Mouse (Mus musculus) hindbrain, embryonic 14.5 days (tissue): Measurements from ENCODE around the gene Prr36. TPM values are rescaled to one million over a fixed set of nuclear protein-coding genes. Genes with fewer than 3 reads are reported as not detected.

Experiments
- ATAC-seq: fragments of 200-750 bp; cut with Nextera tagmentation; 2 replicates; pipeline ENCODE4 v1.8.0; 2017; ENCODE audit warnings: moderate number of reproducible peaks, mild to moderate bottlenecking, moderate TSS enrichment, moderate library complexity; ENCODE audit not compliant: low FRiP score
- DNase-seq: peaks from one replicate; pipeline ENCODE4 v3.0.0-alpha.2; 2015; ENCODE audit warnings: low spot score
- H3K27ac ChIP-seq: fragments of 300-500 bp; sonication (generic); 2 replicates; pipeline ENCODE4 v1.5.1; 2014; ENCODE audit warnings: mild to moderate bottlenecking, moderate library complexity
- H3K27me3 ChIP-seq: fragments of 300-500 bp; sonication (generic); 2 replicates; pipeline ENCODE4 v1.6.1; 2014; ENCODE audit warnings: mild to moderate bottlenecking, low read length, mixed read lengths; ENCODE audit not compliant: control insufficient read depth, insufficient read depth
- H3K36me3 ChIP-seq: fragments of 300-500 bp; sonication (generic); replicated peaks from 2 replicates; pipeline ENCODE4 v1.6.1; 2014; ENCODE audit not compliant: control insufficient read depth, insufficient read depth
- H3K4me1 ChIP-seq: fragments of 300-500 bp; sonication (generic); replicated peaks from 2 replicates; pipeline ENCODE4 v1.6.1; 2014; ENCODE audit warnings: antibody characterized with exemption, low read length, mixed read lengths; ENCODE audit not compliant: control insufficient read depth, insufficient read depth
- H3K4me2 ChIP-seq: fragments of 300-500 bp; sonication (generic); replicated peaks from 2 replicates; pipeline ENCODE4 v1.6.1; 2014; ENCODE audit warnings: mild to moderate bottlenecking, moderate library complexity
- H3K4me3 ChIP-seq: fragments of 300-500 bp; sonication (generic); replicated peaks from 2 replicates; pipeline ENCODE4 v1.5.1; 2014; ENCODE audit warnings: mild to moderate bottlenecking, low read length
- H3K9ac ChIP-seq: fragments of 300-500 bp; sonication (generic); 2 replicates; pipeline ENCODE4 v1.6.1; 2014
- H3K9me3 ChIP-seq: fragments of 300-500 bp; sonication (generic); 2 replicates; pipeline ENCODE4 v1.6.1; 2016; ENCODE audit warnings: low read length; ENCODE audit not compliant: control insufficient read depth
- WGBS: fragments of 180-500 bp; shearing (Covaris S2); extraction: QIAGEN DNeasy Blood & Tissue Kit; methylation state at CpG from one replicate; pipeline ENCODE4 v1.1.7; 2014; 5-methylcytosine and 5-hydroxymethylcytosine counted together
- polyA plus RNA-seq: library from polyadenylated mRNA; unstranded; fragments of >200 nt; fragmentation: Nextera tagmentation; extraction: Ambion mirVana; gene quantifications from 2 replicates; pipeline ENCODE4 v1.2.1, GENCODE M21; 2014

Prr36 gene
- 58.8 and 60.8 TPM in 2 replicates for polyA plus RNA-seq

DNA sequence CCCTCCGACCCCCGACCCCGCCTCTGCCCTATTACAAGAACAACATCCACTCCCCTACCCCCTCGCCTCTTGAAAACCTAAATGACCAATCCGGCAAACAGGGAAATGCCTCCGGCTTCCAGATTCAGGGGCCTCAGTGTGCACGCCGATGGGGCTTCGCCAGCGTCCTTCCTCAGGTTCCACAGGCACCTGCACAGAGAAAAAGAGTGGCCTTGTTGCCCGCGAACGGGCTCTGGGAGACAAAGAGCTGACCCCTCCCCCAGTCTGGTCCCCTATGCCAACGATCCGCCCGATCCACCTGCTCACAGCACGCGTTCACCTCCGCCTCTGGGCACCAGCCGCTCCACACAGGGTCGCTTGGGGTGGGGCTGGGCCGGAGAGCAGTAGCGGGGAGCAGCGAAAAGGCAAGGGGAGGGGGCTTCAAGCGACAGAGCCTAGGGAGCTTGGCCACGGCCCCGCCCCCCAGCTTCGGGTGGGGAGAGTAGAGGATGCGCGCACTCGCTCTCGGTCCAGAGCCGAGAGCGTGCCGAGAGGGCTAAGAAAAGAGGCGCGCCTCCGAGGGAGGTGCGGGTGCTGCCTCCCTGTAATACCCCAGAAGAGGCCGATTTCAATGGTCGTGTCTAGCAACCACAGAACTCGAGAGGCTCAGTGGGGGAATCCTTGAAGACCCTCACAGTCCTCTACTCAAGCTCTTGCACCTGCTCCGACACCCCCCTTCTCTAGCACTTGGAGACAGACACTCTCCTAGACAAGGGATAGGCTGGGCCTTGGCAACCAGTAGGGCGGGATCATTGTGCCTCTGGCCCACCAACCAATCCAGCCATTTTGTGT lies at the start of gene Prr36:
TSS of gene Prr36 (minus strand) at position 669 of the 831 bp plus-strand sequence.
- peak within 1 kb of the TSS; percentile 81 for H3K4me3 ChIP-seq
- H3K27ac ChIP-seq = peak within 1 kb of the TSS; percentile 98
- peak within 1 kb of the TSS; percentile 95 for H3K9ac ChIP-seq
- no peaks in the 10 kb centered on the region for H3K9me3 ChIP-seq
- under 1% methylated on average over 44 of the region's 44 CpGs for WGBS
- H3K4me1 ChIP-seq = peaks cover 35% of the 10 kb centered on the region
- H3K27me3 ChIP-seq = no peaks in the 10 kb centered on the region
- DNase-seq (peak; percentile 85), ATAC-seq (peak; percentile 91)
- H3K36me3 ChIP-seq = peaks cover 18% of the 10 kb centered on the region
- H3K4me2 ChIP-seq = peak within 1 kb of the TSS; percentile 97

DNA sequence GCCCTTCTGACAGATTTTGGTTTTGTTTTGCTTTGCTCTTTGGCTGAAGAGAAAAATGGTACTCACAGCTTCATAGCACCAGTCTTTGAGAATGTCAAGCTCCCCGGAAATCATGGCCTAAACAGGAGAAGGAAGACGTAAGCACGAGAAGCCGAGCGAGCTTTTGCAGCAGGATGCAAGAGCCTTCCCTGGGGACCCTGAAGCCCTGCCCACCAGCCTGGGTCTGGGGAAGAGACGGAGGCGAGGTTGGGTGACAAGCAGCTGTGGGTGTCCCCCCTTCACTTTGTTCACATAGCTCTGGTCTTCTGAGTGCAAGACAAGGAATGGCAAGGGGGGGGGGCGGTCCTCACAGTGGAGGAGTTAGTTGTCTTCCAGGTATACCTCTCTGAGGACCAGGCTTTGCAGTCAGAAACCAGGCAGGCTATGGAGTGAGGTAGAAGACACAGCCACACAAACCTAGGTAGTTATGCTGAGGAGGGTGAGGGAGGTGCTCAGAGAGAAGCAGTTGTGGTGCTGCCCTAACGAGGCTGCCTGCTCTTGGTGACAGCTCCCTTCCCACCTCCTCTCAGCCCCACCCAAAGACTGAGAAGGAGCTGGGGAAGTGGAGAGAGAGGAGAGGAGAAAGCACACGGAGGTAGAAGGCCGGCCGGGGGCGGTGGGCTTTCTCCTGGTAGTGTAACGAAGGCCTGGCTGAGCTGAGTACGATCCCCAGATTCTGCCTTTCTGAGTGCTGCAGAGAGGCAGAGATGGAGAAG lies 48.1 kb upstream of the Prr36 start:
- ATAC-seq = no peak
- Histone ChIP-seq H3K36me3 (peaks cover 98% of the 10 kb centered on the region), H3K9ac (no peak overlapping the region), H3K4me3 (no peak overlapping the region), H3K27ac (no peak overlapping the region), H3K4me1 (no peaks in the 10 kb centered on the region), H3K9me3 (no peaks in the 10 kb centered on the region), H3K4me2 (no peak overlapping the region), H3K27me3 (no peaks in the 10 kb centered on the region)
- no peak for DNase-seq
- 95% methylated on average over 15 of the region's 15 CpGs for WGBS

DNA sequence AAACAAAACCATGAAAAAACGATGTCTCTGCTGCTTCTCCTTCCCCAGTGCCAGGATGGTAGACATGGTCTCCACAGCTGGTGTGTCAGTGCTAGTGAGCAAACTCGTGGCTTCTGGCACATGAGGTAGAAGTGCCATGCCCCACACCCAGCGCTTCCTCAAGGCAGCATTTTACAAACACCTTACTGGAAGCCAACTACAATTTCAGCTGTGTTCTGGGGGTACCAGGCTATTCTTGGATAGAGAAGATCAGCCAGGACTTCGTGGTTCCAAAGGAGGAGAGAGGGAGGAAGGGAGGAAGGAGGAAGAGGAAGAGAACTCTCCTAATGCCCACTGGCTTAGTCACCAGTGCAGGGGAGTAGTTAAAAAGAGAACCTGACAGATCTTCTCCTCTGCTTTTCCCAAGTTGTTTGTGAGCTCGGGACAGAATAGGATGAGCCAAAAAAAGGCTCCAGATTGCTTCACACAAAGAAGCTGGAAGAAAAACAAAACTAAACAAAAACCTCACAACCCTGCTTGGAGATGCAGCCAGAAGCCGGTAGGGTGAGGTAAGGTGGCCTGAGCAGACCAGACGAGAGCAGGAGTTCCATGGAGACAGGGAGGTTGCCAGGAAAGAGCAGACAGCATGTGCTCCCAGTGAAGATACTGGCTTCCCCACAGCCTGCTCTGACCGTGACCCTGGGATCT lies 46.0 kb upstream of the Prr36 start:
- H3K9ac ChIP-seq = no peak overlapping the region
- H3K9me3 ChIP-seq = no peaks in the 10 kb centered on the region
- no peak overlapping the region for H3K4me2 ChIP-seq
- peaks cover 84% of the 10 kb centered on the region for H3K36me3 ChIP-seq
- 91% methylated on average over 8 of the region's 8 CpGs for WGBS
- ATAC-seq (no peak), DNase-seq (no peak)
- H3K4me1 ChIP-seq = no peaks in the 10 kb centered on the region; the same call in 1 of the 2 replicates
- H3K4me3 ChIP-seq = no peak overlapping the region
- H3K27ac ChIP-seq = no peak overlapping the region
- no peaks in the 10 kb centered on the region for H3K27me3 ChIP-seq

DNA sequence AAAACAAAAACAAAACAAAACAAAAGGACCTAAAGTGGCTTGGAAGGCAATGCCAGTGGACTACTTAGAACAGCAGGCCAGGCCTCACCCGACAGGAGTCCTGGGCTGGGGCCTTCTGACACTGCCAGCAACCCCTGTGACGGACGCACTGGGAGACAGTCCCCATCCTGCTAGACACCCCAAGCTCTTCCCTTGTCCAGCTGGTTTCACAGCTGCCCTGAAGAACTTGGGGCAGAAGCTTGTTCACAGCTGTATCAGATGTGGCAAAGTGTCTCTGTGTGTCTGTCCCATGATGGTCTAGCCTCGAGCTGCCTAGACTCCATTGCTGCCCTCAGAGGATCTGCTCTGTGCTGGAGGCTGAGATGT lies 42.5 kb upstream of the Prr36 start:
- Histone ChIP-seq H3K9ac (peak overlapping the region; percentile 75), H3K27ac (peak overlapping the region; percentile 88), H3K27me3 (no peaks in the 10 kb centered on the region), H3K4me3 (peak overlapping the region; percentile 53; the same call in 1 of the 2 replicates), H3K4me1 (peaks cover 16% of the 10 kb centered on the region), H3K9me3 (no peaks in the 10 kb centered on the region), H3K36me3 (peaks cover 73% of the 10 kb centered on the region), H3K4me2 (peak overlapping the region; percentile 61)
- DNase-seq (no peak), ATAC-seq (no peak)
- 91% methylated on average over 4 of the region's 4 CpGs for WGBS

DNA sequence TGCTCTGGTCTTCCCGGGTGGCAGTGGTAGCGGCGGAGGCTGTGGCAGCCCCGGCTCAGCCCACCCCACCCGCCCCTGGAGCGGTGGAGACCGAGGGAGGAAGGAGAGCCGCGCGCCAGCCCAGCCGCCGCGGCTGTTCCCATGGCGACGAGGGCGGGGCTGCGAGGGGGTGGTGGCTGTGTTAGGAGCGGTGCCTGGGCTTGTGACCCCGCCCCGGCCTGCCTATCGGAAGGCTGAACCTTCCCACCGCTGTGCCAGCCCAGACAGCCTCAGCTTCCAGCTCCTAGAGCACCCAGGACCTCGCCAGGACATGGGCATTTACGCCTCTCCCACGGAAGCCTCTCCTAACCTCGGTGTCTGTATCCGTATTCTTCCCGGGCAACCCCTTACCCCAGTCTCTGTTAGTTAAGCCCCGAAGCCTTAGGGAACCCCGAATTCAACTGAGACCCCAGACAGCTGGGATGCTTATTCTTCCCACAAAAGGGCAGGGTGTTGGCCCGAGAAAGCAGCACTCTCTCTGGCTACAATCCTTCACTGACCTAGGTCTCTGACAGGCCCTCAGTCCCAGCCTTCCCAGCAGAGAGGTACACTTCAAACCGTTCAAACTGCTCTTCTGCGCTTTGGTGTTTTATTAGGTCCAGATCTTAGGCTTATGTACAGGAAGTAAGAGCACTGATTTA lies 42.0 kb upstream of the Prr36 start, which contains the start of gene Ctxn1:
TSS of gene Ctxn1 (minus strand) at position 150 of the 680 bp plus-strand sequence.
- peaks cover 19% of the 10 kb centered on the region for H3K4me1 ChIP-seq
- H3K4me3 ChIP-seq = peak within 1 kb of the TSS; percentile 53
- no peaks in the 10 kb centered on the region for H3K27me3 ChIP-seq
- H3K9ac ChIP-seq = peak within 1 kb of the TSS; percentile 75
- ATAC-seq = peak; percentile 88
- DNase-seq = peak; percentile 91
- H3K36me3 ChIP-seq = peaks cover 74% of the 10 kb centered on the region
- peak within 1 kb of the TSS; percentile 88 for H3K27ac ChIP-seq
- H3K4me2 ChIP-seq = peak within 1 kb of the TSS; percentile 61
- WGBS = 7% methylated on average over 28 of the region's 33 CpGs
- H3K9me3 ChIP-seq = no peaks in the 10 kb centered on the region

DNA sequence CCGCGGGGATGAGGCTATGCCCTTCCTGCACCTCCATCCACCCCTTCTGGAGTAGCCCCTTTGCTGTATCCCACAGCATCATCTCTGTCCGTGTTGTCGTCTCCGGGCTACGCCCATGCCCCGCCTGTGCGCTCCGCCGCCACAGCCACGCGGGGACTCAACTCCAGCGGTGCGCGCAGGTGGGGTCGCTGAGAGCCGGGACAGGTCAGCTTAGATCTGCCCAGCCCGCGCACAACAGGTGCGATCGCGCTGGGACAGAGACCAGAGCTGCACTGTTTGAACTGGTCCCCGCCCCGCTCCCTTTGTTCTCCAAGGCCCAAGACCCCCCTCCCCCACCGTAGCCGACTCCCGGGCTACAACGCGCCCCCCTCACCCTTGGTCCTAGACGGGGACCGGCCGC lies 41.4 kb upstream of the Prr36 start:
- Histone ChIP-seq H3K4me3 (peak overlapping the region; percentile 53), H3K4me2 (peak overlapping the region; percentile 61), H3K9ac (peak overlapping the region; percentile 75), H3K9me3 (no peaks in the 10 kb centered on the region), H3K36me3 (peaks cover 68% of the 10 kb centered on the region), H3K4me1 (peaks cover 25% of the 10 kb centered on the region), H3K27me3 (no peaks in the 10 kb centered on the region), H3K27ac (peak overlapping the region; percentile 88)
- ATAC-seq (peak; percentile 76), DNase-seq (no peak)
- WGBS = under 1% methylated on average over 32 of the region's 32 CpGs

DNA sequence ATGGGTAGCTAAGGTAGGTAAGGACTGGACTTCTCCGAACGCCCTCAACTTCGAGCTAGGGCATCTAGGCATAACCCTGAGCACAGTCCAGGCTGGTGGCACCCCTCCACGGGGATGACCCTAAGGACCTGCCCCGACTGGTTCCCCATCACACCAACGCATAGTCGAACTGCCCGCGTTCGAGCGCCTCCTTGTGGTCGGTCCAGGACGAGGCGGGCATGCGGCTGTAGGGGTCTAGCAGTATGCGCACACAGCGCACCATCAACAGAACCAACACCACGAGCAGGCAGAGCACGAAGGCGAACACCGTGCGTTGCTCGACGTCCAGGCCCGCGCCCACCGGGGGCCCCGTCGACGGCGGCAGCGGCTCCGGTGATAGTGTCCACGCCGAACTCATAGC lies 41.0 kb upstream of the Prr36 start:
- H3K9ac ChIP-seq = peak overlapping the region; percentile 75
- peak overlapping the region; percentile 88 for H3K27ac ChIP-seq
- H3K4me2 ChIP-seq = peak overlapping the region; percentile 61
- no peaks in the 10 kb centered on the region for H3K27me3 ChIP-seq
- no peaks in the 10 kb centered on the region for H3K9me3 ChIP-seq
- DNase-seq (peak; percentile 89), ATAC-seq (peak; percentile 60)
- peak overlapping the region; percentile 53 for H3K4me3 ChIP-seq
- peaks cover 27% of the 10 kb centered on the region for H3K4me1 ChIP-seq
- peaks cover 64% of the 10 kb centered on the region for H3K36me3 ChIP-seq
- WGBS = 2% methylated on average over 35 of the region's 35 CpGs

DNA sequence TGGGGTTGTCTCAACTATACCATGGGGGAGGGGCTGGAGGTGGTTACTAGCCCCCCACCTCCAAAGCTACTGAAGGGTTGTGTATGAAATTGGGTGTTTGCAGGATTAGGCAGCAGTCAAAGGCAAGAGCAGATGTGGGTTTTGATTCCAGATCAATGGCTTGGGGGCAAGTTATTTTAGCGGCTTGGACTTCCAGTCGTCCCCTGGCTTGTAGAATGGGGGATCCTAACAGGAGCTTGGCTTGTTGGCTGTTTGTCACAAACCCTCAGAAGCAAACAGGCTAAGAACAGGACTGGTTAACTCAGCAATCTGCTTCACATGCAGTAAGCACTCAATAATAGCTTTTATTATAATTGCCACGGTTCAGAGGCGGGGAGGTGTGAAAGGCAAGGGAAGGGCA lies 40.1 kb upstream of the Prr36 start:
- ATAC-seq = no peak
- H3K9me3 ChIP-seq = no peaks in the 10 kb centered on the region
- 54% methylated on average over 4 of the region's 4 CpGs for WGBS

More for the DNA sequence above, 40.1 kb upstream of the Prr36 start:
- H3K36me3 ChIP-seq = peaks cover 55% of the 10 kb centered on the region
- H3K27ac ChIP-seq = peak overlapping the region; percentile 88; the same call in 1 of the 2 replicates
- H3K27me3 ChIP-seq = no peaks in the 10 kb centered on the region
- H3K4me2 ChIP-seq = peak overlapping the region; percentile 61
- DNase-seq = no peak
- H3K4me1 ChIP-seq = peaks cover 31% of the 10 kb centered on the region
- H3K9ac ChIP-seq = peak overlapping the region; percentile 75
- H3K4me3 ChIP-seq = peak overlapping the region; percentile 53
